Mouse (Mus musculus) hindbrain, embryonic 10.5 days (tissue): ENCODE results near the gene Pdzd8. TPM values are rescaled to one million over a fixed set of nuclear protein-coding genes. Genes with fewer than 3 reads are reported as not detected.
A peak's percentile ranks its signal among the peaks of the same experiment; 100 is the strongest.

ENCODE experiments used
- DNase-seq: peaks from one replicate; pipeline ENCODE4 v3.0.0-alpha.2; 2017; ENCODE audit warnings: low spot score
- H3K27ac ChIP-seq: fragments of 300-500 bp; sonication (generic); 2 replicates; pipeline ENCODE4 v1.5.1; 2016; ENCODE audit warnings: mild to moderate bottlenecking, moderate library complexity
- H3K27me3 ChIP-seq: fragments of 300-500 bp; sonication (generic); 2 replicates; pipeline ENCODE4 v1.6.1; 2016; ENCODE audit warnings: mild to moderate bottlenecking; ENCODE audit not compliant: poor library complexity, insufficient read depth, severe bottlenecking
- H3K36me3 ChIP-seq: fragments of 300-500 bp; sonication (generic); 2 replicates; pipeline ENCODE4 v1.6.1; 2016; ENCODE audit warnings: mild to moderate bottlenecking, moderate library complexity
- H3K4me1 ChIP-seq: fragments of 300-500 bp; sonication (generic); replicated peaks from 2 replicates; pipeline ENCODE4 v1.6.1; 2016; ENCODE audit warnings: mild to moderate bottlenecking
- H3K4me3 ChIP-seq: fragments of 300-500 bp; sonication (generic); 2 replicates; pipeline ENCODE4 v1.5.1; 2016; ENCODE audit warnings: mild to moderate bottlenecking, moderate library complexity
- H3K9me3 ChIP-seq: fragments of 300-500 bp; sonication (generic); 2 replicates; pipeline ENCODE4 v1.6.1; 2016; ENCODE audit warnings: mild to moderate bottlenecking, moderate library complexity
- WGBS: fragments of 180-500 bp; shearing (Covaris S2); methylation state at CpG from one replicate; pipeline ENCODE4 v1.1.7; 2016; 5-methylcytosine and 5-hydroxymethylcytosine counted together
- polyA plus RNA-seq: library from polyadenylated mRNA; unstranded; fragments of >200 nt; fragmentation: Nextera tagmentation; extraction: Ambion mirVana; gene quantifications from 2 replicates; pipeline ENCODE4 v1.2.1, GENCODE M21; 2016

Gene Pdzd8
- polyA plus RNA-seq, 1 experiment from 2014 or later = 8.3 TPM

DNA sequence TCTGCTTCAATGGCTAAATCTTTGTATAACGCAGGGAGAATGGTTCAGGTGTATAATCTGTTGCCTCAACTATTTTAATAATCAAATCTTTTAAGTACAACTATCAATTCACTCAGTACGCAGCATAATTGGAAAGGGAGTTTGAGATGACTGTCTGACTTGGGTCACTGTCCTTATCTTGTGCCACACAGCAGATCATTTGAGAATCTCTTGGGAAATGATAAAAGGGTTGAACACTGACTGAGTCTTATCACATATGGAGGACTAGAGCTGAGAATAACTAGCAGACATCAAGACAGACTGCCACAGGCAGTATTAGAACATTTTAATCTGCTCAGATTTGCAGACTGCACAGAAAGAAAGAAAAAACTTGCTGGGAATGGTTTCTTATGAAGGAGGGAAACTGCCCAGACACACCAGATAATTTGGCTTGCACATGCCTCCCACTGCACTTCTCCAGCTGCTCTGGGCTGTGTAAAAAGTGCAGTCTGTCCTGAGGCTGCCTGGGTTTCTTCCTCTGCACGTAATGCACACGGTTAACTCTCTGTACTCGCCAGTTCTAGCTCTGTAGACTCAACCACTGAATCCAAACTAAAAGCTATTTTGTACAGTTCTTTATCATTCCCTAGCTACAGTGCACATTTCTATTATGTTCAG, 53.3 kb downstream of the Pdzd8 start:
- Histone ChIP-seq H3K36me3 (0 out of 2 replicates have a peak, but pooled peaks cover 2% of the 10 kb centered on the region), H3K27me3 (no peaks in the 10 kb centered on the region), H3K9me3 (no peaks in the 10 kb centered on the region), H3K4me1 (no peaks in the 10 kb centered on the region), H3K27ac (no peak overlapping the region), H3K4me3 (no peak overlapping the region)
- WGBS = 90% methylated on average over 5 of the region's 5 CpGs
- DNase-seq = no peak

DNA sequence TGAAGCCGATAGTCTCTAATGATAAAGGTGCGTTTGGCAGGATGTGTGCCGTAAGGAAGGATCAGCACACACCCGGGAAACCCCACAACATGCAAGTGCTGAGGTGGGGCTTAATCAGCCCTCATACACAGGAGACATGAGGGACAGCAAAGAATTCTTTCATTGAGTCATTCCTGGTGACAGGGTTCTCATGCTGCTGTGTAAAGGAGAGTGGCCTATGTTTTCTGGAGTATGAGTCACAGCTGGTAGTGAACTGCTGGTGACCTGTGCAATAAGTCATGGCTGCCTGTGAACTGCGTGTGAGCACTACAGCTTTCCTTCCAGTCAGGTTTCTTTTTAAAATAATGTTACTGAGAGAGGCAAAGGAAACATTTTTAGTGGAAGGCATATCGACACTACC, 55.8 kb downstream of the Pdzd8 start:
- H3K27ac ChIP-seq = no peak overlapping the region
- WGBS = 93% methylated on average over 6 of the region's 6 CpGs
- H3K36me3 ChIP-seq = 0 out of 2 replicates have a peak, but pooled peaks cover 3% of the 10 kb centered on the region
- DNase-seq = no peak
- H3K4me3 ChIP-seq = no peak overlapping the region
- H3K4me1 ChIP-seq = no peaks in the 10 kb centered on the region
- no peaks in the 10 kb centered on the region for H3K9me3 ChIP-seq
- no peaks in the 10 kb centered on the region for H3K27me3 ChIP-seq

DNA sequence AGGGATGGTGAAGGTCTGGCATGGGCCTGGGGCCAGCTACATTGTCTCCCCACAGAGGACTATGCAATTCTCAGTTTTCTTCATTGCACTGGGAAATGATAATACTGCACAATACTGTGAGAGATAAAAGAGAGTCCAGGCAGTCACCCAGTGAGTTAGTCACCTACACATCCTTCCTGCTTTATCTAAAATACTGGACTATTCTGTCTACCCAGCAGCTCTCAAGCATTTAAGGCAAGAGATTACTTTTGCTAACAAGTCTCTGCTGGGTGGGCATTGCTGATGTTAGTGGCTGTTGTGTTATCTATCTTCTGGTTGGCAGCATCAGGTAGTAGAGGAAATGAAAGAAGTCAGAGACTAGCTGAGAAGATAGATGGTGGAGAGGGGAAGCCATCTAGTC, 56.5 kb downstream of the Pdzd8 start:
- H3K27me3 ChIP-seq = no peaks in the 10 kb centered on the region
- no peak overlapping the region for H3K4me3 ChIP-seq
- no peak for DNase-seq
- 0 out of 2 replicates have a peak, but pooled peaks cover 3% of the 10 kb centered on the region for H3K36me3 ChIP-seq
- no peak overlapping the region for H3K27ac ChIP-seq
- H3K4me1 ChIP-seq = no peaks in the 10 kb centered on the region
- no peaks in the 10 kb centered on the region for H3K9me3 ChIP-seq

DNA sequence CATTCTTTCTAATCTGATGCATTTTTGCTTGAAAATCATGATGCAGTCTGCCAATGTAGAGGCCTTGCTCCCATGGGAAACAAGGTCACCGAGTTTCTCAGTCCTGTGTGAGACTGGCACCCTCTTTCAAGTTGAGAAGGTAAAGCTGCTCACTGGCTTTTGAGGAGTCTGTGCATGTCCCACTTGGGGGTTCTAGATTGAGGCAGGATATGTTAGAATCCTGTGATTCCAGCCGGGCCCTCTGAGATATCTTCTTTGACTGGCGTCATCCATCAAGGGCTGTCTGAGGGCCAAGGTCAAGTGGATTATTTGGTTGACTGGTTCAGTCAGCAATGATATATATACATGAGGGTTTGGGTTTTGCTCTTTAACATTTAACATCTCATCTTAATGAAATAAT, 63.6 kb downstream of the Pdzd8 start:
- DNase-seq = no peak
- 88% methylated on average over 3 of the region's 3 CpGs for WGBS
- H3K36me3 ChIP-seq = peaks cover 18% of the 10 kb centered on the region

DNA sequence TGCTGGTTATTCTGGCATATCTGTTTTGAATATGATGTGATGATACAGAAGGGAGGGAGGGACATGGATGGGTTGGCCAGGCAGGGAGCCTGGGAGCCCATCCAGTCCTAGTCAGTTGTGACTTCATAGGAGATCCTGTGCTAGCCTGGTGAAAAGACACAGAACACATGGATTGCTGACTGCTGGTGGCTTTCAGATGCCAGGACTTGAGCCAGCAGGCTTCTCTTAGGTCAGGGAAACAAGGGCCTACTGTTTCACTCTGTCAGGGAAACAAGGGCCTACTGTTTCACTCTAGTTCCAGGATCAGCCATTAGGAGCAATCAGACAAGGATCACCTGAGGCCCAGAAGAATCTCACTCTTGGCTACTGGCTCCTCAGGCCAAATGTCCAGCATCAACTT, 64.7 kb downstream of the Pdzd8 start:
- Histone ChIP-seq H3K4me1 (peaks cover 8% of the 10 kb centered on the region; the same call in 1 of the 2 replicates), H3K36me3 (peaks cover 15% of the 10 kb centered on the region), H3K4me3 (no peak overlapping the region), H3K9me3 (no peaks in the 10 kb centered on the region), H3K27me3 (no peaks in the 10 kb centered on the region), H3K27ac (no peak overlapping the region)
- DNase-seq = no peak

More for the DNA sequence above, 63.6 kb downstream of the Pdzd8 start:
- Histone ChIP-seq H3K27me3 (no peaks in the 10 kb centered on the region), H3K4me1 (peaks cover 5% of the 10 kb centered on the region; the same call in 1 of the 2 replicates), H3K4me3 (no peak overlapping the region), H3K9me3 (no peaks in the 10 kb centered on the region), H3K27ac (no peak overlapping the region)

DNA sequence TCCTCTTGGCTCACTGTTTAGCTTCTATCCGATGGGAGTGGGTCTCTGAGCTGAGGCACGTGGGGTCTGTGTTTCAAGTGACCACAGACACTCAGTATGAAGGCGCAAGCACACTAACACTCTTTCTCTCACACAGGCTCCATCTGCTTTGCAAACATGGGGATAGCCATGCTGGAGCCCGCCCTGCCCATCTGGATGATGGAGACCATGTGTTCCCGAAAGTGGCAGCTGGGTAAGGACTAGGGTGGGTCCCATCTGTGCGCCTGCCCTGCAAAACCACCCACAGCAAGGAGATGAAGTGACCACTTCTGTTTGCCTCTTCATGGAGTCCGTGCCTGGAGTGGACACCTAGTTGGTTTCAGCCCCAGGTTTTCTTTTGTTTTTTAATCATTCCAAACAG, 69.2 kb downstream of the Pdzd8 start:
- no peak overlapping the region for H3K27ac ChIP-seq
- H3K4me3 ChIP-seq = no peak overlapping the region
- peak; percentile 36 for DNase-seq
- peaks cover 12% of the 10 kb centered on the region for H3K36me3 ChIP-seq
- peaks cover 8% of the 10 kb centered on the region; the same call in 1 of the 2 replicates for H3K4me1 ChIP-seq
- WGBS = 84% methylated on average over 7 of the region's 7 CpGs
- H3K27me3 ChIP-seq = peaks cover 4% of the 10 kb centered on the region; the same call in 1 of the 2 replicates
- H3K9me3 ChIP-seq = no peaks in the 10 kb centered on the region

DNA sequence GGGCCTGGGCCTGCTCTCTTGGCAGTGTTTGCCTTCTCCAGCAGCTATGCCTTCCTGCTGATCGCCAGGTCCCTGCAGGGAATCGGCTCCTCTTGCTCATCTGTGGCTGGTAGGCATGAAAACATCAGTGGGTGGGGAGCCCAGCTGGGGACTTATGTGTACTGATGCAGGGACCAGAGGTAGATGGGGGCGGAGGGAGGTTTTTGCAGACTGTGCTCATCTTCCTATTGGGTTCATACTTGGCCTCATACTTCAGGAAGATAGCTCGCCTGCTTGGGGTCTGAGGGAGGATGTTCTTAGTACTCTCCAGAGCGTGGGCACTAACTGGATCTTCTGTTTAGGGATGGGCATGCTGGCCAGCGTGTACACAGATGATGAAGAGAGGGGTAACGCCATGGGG, 72.4 kb downstream of the Pdzd8 start:
- no peak for DNase-seq
- no peak overlapping the region for H3K27ac ChIP-seq

DNA sequence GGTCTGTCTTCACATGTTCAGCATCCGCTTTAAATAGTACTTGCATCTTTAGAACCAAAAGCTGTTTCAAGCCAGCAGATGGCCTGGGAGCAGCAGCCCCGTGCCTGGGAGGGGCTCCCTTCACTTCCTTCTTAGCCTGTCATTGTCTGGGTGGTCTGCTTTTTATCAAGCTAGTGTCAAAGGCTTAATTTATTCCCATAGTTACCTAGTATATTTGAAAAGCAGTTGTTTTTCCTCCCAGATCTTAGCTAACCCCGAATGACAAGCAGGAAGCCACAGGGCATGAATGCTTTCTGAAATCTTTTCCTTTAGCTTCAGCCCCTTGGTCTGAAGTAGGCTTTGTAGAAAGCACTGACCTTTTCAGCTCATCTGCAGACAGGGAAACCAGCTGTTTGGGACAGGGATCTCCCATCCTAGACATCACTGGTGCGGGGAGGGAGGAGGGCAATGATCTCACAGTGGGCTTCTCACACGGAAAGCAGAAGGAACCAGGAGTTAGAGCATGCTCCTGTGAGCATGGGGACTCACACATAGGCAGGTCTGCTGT, 78.1 kb downstream of the Pdzd8 start:
- H3K27ac ChIP-seq = peak overlapping the region; percentile 77
- whole genome bisulfite sequencing = 21% methylated on average over 5 of the region's 5 CpGs
- no peaks in the 10 kb centered on the region for H3K9me3 ChIP-seq
- no peaks in the 10 kb centered on the region for H3K36me3 ChIP-seq
- peaks cover 41% of the 10 kb centered on the region for H3K4me1 ChIP-seq
- DNase-seq = peak; percentile 47
- H3K27me3 ChIP-seq = peaks cover 42% of the 10 kb centered on the region
- H3K4me3 ChIP-seq = no peak overlapping the region

More for the DNA sequence above, 72.4 kb downstream of the Pdzd8 start:
- WGBS = 82% methylated on average over 7 of the region's 7 CpGs
- peaks cover 10% of the 10 kb centered on the region; the same call in 1 of the 2 replicates for H3K27me3 ChIP-seq
- no peaks in the 10 kb centered on the region for H3K9me3 ChIP-seq
- peaks cover 11% of the 10 kb centered on the region; the same call in 1 of the 2 replicates for H3K4me1 ChIP-seq
- no peaks in the 10 kb centered on the region for H3K36me3 ChIP-seq
- no peak overlapping the region for H3K4me3 ChIP-seq

DNA sequence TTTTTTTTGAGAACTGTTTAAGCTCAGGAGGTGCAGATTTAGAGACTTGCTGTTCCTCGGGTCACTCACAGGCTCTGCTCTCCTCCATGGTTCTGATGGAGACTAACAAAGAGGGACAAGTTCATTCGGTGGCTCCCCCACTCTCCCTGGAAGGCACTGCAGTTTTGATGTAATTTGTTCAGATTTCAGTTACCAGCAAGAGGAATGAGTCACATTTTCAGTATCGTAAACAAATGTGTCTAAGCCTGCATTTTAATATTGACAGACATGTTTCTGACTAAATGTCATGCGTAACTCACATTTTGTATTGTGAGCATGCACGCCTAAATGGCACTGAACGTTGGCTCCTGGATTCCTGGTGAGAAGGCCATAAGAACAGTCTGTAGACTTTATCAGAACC, 79.7 kb downstream of the Pdzd8 start:
- DNase-seq = no peak
- H3K4me1 ChIP-seq = peaks cover 51% of the 10 kb centered on the region
- H3K4me3 ChIP-seq = no peak overlapping the region
- no peaks in the 10 kb centered on the region for H3K36me3 ChIP-seq
- H3K27me3 ChIP-seq = peaks cover 58% of the 10 kb centered on the region
- peak overlapping the region; percentile 77 for H3K27ac ChIP-seq
- no peaks in the 10 kb centered on the region for H3K9me3 ChIP-seq
- WGBS = 68% methylated on average over 6 of the region's 6 CpGs

DNA sequence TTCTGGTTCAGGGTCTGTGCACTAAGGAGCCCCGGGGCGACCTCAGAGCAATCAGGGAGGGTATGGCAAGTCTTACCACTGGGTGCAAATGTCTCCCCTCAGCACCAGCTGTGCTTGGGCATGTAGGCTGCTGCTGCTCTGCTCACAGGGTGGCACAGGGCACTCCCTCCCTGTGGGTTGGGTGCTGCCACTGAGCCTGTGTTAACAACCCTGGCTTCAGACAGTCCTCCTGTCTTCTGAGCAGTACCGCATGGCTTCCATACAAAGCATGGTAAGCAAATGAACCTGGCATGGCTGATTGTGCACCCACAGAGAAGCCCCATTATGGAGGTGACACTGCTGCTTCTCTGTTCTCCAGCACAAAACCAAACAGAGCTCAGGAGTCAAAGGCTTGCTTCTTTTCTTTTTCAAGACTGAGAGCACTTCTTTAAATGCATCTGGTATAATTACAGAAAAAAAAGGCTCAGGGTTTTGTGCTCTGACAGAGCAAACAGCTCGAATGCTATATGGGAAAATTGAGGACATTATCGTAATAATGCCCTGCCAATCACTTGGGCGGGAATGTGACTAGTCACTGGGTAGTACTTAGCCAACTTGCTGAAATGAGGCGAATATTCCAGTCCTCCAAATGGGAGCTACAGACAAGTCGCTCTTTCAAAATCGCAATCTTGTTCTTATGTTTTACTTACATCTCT, 80.6 kb downstream of the Pdzd8 start:
- Histone ChIP-seq H3K27ac (0 out of 2 replicates have a peak overlapping the region, but pooled peaks have one; percentile 3), H3K27me3 (peaks cover 67% of the 10 kb centered on the region), H3K4me1 (peaks cover 60% of the 10 kb centered on the region), H3K9me3 (no peaks in the 10 kb centered on the region), H3K4me3 (no peak overlapping the region), H3K36me3 (no peaks in the 10 kb centered on the region)
- 61% methylated on average over 9 of the region's 9 CpGs for WGBS
- no peak for DNase-seq

DNA sequence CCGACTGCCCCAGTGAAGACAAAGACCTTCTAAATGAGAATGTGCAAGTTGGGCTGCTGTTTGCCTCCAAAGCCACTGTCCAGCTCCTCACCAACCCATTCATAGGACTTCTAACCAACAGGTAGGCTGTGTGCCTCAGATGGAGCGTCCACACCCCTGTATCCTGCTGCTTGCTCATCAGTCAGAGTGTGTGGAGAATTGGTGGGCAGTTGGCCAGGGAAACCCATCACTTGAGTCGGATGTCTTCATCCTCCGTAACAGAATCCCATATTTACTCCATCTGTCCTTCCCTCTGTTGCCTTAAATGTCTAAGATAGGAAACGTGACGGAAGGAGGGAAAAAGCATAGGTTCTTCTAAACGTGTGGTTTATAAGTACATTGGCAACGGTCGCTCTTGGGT, 82.4 kb downstream of the Pdzd8 start:
- H3K27me3 ChIP-seq = peaks cover 74% of the 10 kb centered on the region
- peaks cover 67% of the 10 kb centered on the region for H3K4me1 ChIP-seq

DNA sequence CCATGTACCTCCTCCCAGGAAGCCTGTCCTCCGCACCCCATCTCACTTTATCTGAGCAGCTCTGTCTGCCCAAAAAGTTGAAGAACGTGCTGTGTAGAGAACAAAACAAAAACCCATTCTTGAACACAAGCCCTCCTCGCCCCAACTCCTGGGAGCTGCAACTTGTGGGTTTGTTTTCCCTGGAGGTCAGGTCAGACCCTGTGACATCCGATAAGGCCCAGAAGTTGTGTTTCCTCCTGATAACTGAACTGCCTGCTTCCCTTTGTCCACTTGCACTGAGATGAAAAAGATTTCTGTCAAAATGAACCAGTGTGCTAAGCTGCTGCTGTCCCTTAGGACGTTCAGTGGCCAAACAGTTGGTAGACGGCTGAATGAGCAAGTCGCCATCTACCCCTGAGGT, 84.0 kb downstream of the Pdzd8 start:
- Histone ChIP-seq H3K4me3 (peak overlapping the region; percentile 61), H3K36me3 (no peaks in the 10 kb centered on the region), H3K27me3 (peaks cover 72% of the 10 kb centered on the region), H3K27ac (peak overlapping the region; percentile 73; the same call in 1 of the 2 replicates), H3K9me3 (no peaks in the 10 kb centered on the region; the same call in 1 of the 2 replicates), H3K4me1 (peaks cover 51% of the 10 kb centered on the region)
- no peak for DNase-seq
- 40% methylated on average over 7 of the region's 7 CpGs for whole genome bisulfite sequencing

More for the DNA sequence above, 82.4 kb downstream of the Pdzd8 start:
- Histone ChIP-seq H3K4me3 (no peak overlapping the region), H3K36me3 (no peaks in the 10 kb centered on the region), H3K9me3 (no peaks in the 10 kb centered on the region), H3K27ac (no peak overlapping the region)
- WGBS = 87% methylated on average over 9 of the region's 9 CpGs
- DNase-seq = no peak
